Mouse (Mus musculus) thymus, postnatal 10 days (tissue): ENCODE measurements around the gene Sipa1l1.

Experiments used
- DNase-seq, 2 experiments: peaks; one replicate each; pipeline ENCODE4 v3.0.0; 2021; ENCODE audit warnings: low spot score in 2 of 2

Gene Sipa1l1

DNA sequence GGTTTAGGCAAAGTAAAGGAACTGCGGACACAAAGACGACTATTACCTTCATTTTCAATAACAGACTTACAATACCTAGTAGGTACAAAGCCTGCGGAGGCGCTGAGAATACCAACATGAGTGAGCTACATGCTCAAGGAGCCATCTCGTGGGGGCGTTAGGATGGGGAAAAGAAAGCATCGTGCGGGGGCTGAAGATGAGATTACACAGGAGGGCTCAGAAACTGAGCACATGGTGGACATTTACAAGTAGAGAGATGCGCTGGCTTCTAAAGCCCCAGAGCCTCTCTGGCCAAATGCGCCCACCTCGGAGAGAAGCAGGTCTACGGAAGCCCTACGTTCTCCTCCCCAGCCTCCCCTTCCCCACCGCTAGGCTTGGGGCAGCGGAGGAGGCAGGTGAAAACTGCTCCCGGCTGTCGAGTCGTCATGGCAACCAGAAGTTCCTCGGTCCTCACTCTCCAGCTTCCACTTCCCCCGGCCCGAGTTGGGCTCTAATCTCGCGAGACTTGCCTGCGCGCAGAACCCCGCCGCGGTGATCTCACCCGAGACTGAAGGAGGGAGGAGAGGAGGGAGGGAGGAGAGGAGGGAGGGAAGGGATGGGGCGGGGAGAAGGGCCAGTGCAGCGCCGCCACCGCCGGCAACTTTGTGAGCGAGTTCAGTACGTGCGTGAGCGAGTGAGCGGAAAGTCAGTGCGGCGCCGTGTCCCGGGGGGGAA is at the start of gene Sipa1l1:
Gene Sipa1l1 (plus strand): TSS at position 501 of the 714 bp plus-strand sequence.
- DNase-seq = peak; percentile 98

DNA sequence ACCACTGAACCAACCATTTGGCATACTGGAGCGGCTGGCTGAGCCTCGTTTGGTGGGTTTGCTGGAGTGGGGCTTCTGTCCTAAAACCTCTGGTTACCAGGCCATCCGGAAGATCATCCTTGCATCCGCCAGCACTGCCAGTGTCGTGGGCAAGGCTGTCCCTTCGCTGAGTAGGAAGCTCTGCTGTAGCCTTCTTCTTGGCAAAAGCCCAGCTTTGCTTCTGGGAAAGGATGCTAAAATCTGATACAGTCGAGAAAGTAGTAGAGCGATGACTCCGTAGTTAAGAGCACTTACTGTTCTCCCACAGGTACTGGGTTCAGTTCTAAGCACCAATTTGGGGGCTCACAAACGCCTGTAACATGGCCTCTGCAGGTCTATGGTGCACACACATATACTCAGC is 47.2 kb upstream of the Sipa1l1 start:
- no peak for DNase-seq

DNA sequence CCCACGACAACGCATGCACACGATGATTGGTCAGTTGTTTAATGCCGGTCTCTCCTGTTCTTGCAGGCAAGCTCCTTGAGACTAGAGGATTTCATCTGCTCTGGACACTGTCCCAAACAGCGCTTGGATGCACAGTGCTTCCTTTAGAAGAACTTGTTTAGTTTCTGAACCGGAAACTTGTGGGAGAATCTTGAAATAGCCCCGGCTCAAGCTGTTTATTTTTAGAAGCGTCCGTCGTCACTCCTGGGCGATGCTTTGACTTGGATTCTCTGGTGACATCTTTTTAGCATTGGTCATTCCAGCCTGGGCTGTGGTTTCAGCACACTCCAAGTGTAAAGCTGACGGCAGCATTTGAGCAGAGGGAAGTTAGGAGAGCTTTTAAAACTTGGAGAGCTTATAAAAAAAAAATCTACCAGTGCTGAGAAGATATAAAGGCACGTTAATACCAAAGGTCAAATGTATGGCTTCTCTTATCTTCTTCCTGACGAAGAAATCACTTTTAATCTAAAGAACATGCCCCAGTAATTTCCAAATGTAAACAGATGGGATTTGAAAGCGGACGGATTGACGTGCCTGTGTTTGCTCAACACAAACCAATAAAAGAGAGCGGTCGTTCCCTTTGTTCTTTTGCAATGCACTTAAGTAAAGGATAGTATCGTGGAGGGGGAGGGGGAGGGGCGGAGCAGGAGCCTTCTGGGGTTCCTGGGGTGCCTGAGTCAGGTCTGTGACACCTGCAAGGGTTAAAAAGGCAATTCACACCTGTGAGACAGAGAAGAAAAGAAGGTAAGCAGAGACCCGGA is 46.5 kb upstream of the Sipa1l1 start:
- no peak for DNase-seq

DNA sequence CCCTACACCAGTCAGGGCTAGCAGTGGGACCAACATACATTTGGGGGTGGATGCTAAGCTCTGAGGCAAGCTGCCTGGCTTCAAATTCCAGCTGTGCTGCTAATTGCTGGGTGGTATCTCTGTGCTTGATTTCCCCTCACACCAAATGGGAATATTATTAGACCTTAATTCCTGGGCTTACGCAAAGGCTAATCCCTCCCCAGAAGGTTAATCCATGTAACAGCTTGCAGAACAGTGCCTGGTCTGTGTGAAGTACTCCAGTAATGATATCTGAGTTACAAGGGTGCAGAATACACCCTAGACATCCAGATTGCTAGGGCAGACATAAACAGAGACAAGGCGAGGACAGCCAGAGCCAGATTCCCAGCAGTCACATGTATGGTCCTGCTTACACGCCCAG is 42.3 kb upstream of the Sipa1l1 start:
- no peak for DNase-seq

DNA sequence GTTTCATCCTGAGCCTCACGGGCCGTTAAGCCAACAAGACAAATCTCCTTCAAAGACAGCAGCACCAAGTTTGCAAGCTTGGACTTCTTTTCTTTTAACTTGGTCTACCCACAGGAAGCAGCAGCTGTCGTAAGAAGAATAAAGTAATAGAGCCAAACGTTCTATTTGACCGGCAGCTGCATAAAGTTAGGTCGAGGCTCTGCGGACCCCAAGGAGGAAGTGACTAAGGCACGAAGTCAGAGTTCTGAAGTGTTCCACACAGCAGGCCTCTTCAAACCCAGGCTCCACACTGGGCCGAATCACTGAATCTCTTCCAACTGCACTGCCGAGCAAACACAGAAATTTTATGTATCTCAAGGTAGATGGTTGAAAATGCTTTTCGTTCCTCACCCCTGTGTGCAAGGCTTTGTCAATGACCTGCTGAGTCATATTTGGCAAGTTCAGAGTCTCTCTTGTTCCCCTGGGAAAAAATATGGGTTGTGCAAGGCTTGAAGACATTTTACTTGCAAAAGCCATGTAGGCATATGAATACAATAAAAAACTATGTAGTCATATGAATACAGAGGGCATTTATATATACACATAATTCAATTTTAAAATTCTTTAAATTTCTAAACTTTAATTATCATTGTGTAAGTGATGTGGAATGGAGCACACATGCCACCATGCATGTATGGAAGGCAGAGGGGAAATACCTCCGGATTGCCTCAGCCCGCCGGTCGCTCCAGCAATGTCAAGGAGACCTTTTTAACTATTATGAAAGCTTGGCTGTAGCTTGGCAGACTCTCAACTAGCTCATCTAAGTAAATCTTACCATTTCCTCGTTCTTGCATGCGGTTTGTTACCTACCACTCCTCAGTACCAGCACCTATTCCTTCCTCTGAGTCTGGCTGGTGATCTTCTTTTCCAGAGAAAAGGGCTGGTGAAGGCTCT is 29.6 kb upstream of the Sipa1l1 start:
- peak; percentile 5 to 7 for DNase-seq

DNA sequence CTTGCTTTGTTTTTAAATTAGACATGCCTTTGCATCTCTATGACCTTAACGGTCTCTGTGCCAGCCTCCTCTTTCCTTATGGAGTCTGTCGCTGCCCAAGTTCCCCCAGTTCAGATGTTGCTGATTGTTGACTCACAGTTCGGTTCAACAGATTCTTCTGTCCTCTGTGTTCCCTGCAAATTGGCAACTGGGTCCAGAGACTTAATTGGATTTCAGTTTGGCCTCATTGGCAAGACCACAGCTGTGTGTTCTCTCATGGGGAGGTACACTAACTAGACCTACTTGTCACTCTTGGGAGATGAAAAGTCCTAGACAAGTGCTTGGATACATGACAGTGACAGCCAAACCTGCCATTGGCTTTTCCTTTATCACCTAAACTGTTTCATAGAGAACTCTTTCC is 25.7 kb upstream of the Sipa1l1 start:
- no peak for DNase-seq

DNA sequence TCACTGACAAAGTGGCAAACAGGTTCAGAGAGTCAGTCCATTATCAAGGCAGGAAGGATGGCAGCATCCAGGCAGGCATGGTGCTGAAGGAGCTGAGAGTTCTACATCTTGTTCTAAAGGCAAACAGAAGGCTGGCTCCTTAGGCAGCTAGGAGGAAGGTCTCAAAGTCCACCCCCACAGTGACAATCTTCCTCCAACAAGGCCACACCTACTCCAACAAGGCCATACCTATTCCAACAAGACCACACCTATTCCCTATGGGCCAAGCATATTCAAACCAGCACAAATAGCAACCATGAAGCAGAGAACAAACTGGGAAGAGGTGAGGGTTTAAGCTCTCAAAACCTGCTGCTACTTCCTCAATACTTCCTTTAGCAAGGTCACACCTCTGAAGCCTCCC is 23.9 kb upstream of the Sipa1l1 start:
- no peak for DNase-seq

DNA sequence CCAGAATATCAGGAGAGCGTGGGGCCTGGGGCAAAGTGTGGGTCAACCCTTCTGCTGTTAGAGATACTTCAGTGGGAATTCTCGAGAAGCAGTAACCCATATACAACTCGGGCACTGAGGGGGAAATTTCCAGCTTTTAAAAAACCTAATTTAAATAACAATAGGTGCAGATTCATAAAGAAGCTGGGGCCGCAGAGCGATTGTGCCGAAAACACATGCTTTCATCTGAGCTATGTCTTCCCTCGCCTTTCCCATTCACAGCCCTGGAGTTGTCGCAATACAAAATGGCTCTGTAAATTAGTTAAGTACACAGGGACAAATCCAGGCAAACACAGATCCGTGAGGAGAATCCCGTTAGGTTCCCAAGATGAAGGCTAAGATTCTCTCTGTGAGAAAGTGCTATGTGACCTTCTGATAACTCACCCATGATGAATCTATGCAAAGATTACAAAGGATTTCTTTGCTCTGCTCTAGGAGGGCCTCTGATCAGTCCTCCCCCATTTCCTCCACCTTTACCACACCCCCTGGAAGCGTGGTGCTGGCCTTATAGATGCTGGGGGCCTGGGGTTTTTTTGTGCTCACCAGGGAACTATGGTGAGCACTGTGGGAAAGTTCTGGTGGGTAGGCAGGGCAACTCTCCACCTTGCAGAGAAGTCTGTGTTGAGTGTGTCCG is 22.0 kb upstream of the Sipa1l1 start:
- DNase-seq = no peak

DNA sequence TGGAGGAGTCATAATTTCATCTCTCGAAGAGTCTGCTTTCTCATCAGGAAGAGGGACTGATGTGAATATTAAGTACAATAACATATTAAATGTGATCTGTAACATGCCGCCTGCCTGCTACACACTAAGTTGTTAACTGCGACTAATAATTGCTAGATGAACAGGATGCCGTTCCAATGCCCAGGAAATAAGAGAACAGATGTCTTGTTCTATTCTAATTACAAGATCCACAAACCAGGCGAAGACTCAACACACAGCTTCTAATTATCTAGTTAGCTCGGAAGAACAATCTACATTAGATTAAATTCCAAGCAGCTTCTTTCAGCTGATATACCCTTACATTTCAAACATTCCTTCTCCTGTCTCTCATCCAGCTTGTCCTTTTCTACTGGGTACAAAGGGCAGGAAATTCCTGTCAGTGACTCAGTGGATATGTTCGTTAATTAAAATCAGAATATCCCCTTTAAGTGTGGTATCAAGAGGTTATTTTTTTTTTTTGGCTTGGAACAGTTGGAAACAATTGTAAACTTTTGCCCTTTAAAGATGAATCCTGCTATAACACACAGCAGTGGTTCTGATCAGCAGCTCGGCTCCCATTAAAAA is 20.7 kb upstream of the Sipa1l1 start:
- DNase-seq = no peak

DNA sequence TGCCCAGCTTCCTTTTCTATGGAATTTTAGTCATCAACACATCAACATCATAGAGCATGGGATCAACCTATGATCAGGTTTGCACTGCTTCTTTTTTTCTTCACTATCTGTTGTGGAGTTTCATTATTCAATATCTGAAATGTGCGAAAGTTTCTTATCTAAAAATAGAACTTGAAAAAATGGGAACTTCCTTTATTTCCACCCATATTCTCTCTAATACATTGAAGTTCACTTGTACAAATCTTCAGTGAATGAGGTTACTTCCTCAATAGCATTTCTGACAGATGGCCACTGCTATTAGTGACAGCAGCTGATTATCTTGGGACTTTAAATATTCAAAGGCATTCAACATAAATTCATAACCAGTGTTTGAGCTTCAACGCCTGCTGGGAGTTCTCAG is 18.1 kb upstream of the Sipa1l1 start:
- no peak for DNase-seq

DNA sequence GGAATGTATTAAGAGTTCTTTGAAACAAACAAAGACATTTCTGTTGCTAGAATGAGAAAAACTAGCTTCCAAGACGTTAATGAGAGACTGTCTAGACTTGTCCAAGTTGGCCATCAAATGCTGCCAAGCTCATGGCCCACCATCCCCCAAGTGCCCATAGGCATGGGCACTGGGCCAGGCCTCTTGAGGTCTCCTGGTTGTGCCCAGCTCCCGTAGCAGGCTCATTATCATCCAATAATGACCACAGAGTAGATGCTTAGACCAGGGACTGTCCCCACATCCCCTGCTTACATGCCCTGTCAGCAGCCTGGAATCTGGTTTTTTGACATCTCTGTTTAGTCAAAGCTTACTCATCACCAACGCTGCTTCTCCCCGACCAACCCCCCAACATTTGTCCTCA is 14.6 kb upstream of the Sipa1l1 start:
- no peak for DNase-seq

DNA sequence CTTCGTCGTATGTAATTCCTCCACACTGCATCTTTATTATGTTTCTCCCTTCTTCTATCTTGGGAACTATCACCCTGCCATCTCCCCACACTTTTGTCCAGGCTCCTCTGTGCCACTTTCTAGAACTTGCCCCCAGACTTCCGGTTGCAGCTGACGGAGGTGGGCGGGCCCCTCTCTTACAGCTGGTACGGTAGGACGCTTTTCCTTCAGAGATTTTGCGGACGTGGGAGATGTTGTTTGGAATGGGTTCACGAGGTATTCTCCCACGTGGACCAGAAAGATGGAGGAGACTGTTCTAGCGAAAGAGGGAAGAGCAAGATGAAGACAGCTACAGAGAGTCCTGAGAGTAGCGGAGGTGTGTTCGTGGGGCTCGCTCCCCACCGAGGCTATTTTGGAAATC is 10.6 kb upstream of the Sipa1l1 start:
- no peak for DNase-seq

DNA sequence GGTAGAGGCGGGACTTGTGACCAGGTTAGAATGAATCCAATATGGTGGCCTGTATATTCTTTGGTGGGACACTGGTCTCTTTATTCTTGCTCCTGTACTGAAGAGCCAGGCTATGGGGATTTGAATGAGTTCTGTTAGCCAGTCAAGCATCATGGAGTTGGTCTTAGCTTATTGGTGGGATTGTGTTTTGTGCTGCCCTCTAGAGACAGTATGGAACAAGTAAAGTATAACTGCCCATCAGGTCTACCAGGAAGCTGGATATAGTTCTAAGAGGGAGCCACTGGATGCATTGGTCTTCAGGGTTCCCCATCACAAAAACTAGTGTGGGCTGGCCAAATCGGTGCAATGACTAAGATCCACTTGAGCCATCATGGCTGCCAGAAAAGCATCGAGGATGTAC is 9.7 kb upstream of the Sipa1l1 start:
- no peak for DNase-seq

DNA sequence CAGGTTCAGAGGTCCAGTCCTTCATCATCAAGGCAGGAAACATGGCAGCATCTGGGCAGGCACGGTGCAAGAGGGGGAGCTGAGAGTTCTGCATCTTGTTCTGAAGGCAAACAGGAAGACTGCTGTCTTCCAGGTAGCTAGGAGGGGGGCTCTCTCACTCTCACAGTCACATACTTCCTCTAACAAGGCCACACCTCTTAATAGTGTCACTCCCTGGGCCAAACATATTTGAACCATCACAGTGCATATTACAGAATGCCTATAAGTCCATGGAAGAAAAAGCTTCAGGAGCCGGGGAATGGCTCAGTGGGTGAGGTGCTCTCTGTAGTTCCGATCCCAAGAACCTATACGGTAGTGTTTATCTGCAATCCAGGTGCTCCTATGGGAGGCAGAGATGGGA is 3.5 kb upstream of the Sipa1l1 start:
- no peak for DNase-seq

DNA sequence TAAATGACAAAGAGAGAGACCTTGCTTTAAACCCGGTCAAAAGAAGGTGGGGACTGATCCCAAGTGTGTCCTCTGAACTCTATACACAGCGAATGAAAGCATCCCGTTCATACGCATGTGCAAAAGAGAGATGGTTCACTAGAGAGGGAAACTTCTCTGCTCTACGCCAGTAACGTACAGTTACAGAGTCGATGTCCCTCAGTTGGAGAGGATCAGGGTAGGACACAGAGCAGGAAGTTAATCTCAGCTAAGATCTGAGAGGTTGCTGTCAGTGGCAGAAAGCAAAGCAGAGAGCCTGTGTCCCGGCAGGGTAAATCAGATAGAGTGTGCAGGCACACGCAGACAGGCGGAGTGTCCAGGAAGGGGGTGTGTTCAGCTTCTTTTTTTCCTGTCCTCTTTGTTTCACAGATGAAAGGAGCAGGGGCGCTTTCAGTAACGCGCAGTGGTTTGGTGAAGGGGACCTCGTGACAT is 3.0 kb upstream of the Sipa1l1 start:
- DNase-seq = peak; percentile 37 to 45

DNA sequence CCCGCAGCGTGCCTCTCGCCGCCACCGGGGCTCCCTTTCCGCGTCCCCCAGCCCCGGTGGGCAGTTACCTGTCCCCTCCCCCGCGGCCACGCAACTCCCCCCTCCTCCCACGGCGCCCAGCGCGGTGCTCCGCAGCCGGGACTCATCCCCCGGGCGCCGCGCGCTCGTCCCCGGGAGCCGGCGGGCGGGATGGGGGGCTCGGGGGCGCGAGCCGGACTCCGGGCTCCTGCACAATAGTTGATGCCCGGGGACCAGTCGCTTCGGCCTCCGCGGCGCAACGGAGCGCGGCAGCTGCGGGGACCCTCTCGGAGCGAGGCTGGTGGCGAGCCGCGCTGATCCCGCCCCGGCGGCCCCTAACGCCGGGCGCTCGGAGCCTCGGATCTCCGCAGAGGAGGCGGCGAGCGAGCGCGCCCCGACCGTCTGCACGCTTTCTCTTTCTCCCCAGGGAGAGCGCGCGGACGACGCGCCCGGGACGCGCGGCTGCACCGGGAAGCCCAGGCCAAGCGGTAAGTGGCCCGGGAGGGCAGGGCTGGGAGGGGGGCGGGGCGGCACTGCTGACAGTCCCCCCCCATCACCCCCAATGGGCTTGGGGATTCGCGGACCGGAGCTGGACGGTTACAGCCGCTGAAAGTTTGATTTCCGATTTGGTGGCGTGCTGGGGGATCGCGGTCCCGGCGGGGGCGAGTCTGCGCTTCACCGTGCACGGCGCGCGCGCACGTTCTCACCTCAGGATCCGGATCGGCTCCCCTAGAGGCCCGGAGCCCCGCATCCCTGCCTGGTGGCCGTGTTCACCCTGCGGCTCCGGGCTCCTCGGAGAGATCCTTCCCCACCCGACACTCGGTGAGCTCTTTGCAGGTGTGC is 681 bp downstream of the Sipa1l1 start:
- peak; percentile 69 to 77 for DNase-seq

DNA sequence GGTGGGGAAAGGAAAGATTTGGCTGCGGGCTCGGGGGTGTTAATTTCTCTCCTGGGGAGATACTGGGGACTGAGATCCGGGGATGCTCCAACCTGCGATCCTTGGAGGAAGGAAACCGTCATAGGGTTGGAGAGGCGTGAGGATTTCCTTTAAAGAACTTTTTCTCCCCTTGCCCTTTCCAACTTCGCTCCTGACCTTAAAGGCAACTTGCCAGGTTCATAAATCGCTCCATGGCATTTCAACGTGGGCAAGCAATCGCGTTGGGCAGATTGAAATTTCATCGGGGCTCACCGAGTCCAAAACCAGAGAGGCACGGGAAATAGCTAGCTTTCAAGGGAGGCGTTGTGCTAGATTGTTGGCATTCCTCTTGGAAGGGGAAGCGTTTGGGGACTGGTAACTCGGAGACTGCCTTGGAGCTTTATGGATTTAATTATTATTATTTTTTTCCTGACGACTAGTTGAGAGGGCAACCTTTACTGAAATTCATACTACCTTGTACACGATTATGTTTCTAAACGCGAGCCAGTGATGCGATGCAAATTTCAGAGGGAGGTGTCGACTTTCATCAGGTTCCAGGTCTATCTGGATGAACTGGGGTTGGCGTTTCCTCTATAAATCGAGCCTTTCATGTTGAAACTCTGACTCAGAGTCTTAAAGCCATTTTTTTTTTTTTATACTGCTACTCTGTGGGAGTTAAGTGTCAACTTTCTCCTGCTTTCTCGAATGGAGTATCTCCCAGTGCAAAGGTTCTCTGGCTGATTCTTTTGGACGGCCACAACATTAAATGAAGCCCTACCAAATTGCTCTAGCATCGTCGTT is 1.6 kb downstream of the Sipa1l1 start:
- DNase-seq = no peak

DNA sequence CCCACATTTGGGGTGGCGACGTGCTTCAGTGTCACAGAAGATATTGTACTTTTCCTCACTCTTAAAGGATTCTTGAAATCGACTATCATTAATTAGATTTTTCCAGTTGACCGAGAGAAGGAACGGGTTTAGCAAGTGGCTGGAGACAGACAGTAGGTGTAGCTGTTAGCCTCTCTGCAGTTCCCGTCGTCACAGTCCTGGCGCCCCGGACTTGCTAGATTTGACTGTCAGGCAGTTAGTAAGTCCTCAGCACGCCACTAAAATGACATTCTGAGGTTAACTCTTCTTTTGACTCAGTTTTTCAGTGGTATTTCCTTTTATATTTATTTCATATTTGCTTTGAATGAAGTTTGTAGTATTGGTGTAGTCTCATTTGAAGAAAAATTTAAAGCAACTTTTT is 2.5 kb downstream of the Sipa1l1 start:
- DNase-seq = no peak

DNA sequence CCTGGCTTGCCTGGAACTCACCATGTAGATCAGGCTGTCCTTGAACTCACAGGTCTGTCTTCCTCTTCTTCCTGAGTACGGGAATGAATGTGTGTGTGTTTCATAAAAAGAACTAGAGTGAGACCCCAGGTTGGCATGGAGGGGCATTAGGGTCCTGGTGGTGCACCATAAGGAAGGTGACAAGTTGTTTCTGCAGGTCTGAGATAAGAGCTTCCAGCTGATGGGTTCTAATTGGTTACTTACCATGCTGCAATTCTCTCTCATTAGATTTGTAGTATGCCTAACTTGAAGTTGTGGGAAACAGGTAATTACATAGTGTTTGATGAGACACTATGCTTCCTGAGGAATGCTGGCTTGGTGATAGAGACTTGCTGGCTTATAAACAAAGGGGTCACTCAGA is 4.5 kb downstream of the Sipa1l1 start:
- DNase-seq = no peak
